Mouse (Mus musculus) thymus, adult 2 months (tissue): ENCODE results near the gene Ddx5.
"Not testable (repeated sequence)": the region's sequence is repeated elsewhere in the genome, so short reads cannot be mapped to it uniquely, and the experiment has no call there.

Experiments used
- CTCF ChIP-seq: fragments of 200-500 bp; IDR thresholded peaks from 2 replicates; pipeline ENCODE4 v1.5.1; 2012; ENCODE audit warnings: mild to moderate bottlenecking, control low read depth, low read length, moderate library complexity, borderline replicate concordance; ENCODE audit not compliant: control insufficient read depth, poor library complexity, insufficient read depth; ENCODE audit errors: extremely low read depth
- POLR2A ChIP-seq: fragments of 200-500 bp; IDR thresholded peaks from 2 replicates; pipeline ENCODE4 v1.6.1; 2012; ENCODE audit warnings: mild to moderate bottlenecking, low read length, control low read depth, moderate library complexity; ENCODE audit not compliant: control insufficient read depth, poor library complexity, insufficient read depth; ENCODE audit errors: extremely low read depth

- not testable (repeated sequence) for TF ChIP-seq CTCF, POLR2A
Observed at GRCm38 (mm10) chr11:106782271-106782670, 6.7 kb downstream of the Ddx5 start.
